Mouse (Mus musculus): Measurements from ENCODE around the gene Prkacb. TPM values are rescaled to one million over a fixed set of nuclear protein-coding genes. Genes with fewer than 3 reads are reported as not detected.

The Prkacb gene
- polyA plus RNA-seq, 1 experiment = 26.1 TPM

- peak overlapping the region; percentile 35 for H3K4me3 ChIP-seq (replicated peaks; ENCODE audit: extremely low read depth, low read depth, low read length)
- TF ChIP-seq CTCF (IDR thresholded peaks at IDR 0.05; ENCODE audit: insufficient read depth, low read length) (no peak), POLR2A (IDR thresholded peaks at IDR 0.05; ENCODE audit: borderline replicate concordance, extremely low read depth, low read depth, low read length) (no peak)
- 31% methylated on average over 13 of the region's 13 CpGs for WGBS
- H3K4me1 ChIP-seq (ENCODE audit: control insufficient read depth, insufficient read depth, low read length) = peaks cover 7% of the 10 kb centered on the region
- peak; percentile 12 for DNase-seq
Measured at GRCm38 (mm10) chr3:146682140-146682651, 130.6 kb downstream of the Prkacb start.

GRCm38 (mm10) chr3:146681696-146682095, 131.1 kb downstream of the Prkacb start:
- 49% methylated on average over 8 of the region's 8 CpGs for WGBS
- no peak overlapping the region for H3K4me3 ChIP-seq (replicated peaks; ENCODE audit: extremely low read depth, low read depth, low read length)
- TF ChIP-seq POLR2A (IDR thresholded peaks at IDR 0.05; ENCODE audit: borderline replicate concordance, extremely low read depth, low read depth, low read length) (no peak), CTCF (IDR thresholded peaks at IDR 0.05; ENCODE audit: insufficient read depth, low read length) (no peak)
- H3K4me1 ChIP-seq (ENCODE audit: control insufficient read depth, insufficient read depth, low read length) = peaks cover 7% of the 10 kb centered on the region
- no peak for DNase-seq

GRCm38 (mm10) chr3:146680625-146681024, 132.2 kb downstream of the Prkacb start:
- TF ChIP-seq CTCF (IDR thresholded peaks at IDR 0.05; ENCODE audit: insufficient read depth, low read length) = no peak
- TF ChIP-seq POLR2A (IDR thresholded peaks at IDR 0.05; ENCODE audit: borderline replicate concordance, extremely low read depth, low read depth, low read length) = no peak
- Histone ChIP-seq H3K4me1 (ENCODE audit: control insufficient read depth, insufficient read depth, low read length) (peaks cover 7% of the 10 kb centered on the region), H3K4me3 (replicated peaks; ENCODE audit: extremely low read depth, low read depth, low read length) (no peak overlapping the region)
- WGBS = 90% methylated on average over 13 of the region's 13 CpGs
- DNase-seq = no peak

GRCm38 (mm10) chr3:146679646-146680045, 133.1 kb downstream of the Prkacb start:
- 92% methylated on average over 16 of the region's 16 CpGs for WGBS
- no peak for DNase-seq
- Histone ChIP-seq H3K4me3 (replicated peaks; ENCODE audit: extremely low read depth, low read depth, low read length) (no peak overlapping the region), H3K4me1 (ENCODE audit: control insufficient read depth, insufficient read depth, low read length) (peaks cover under 1% of the 10 kb centered on the region; the same call in 1 of the 2 replicates)
- TF ChIP-seq CTCF (IDR thresholded peaks at IDR 0.05; ENCODE audit: insufficient read depth, low read length) = no peak
- TF ChIP-seq POLR2A (IDR thresholded peaks at IDR 0.05; ENCODE audit: borderline replicate concordance, extremely low read depth, low read depth, low read length) = no peak

Other genes with a start within 250 kb of the Prkacb start
- gene Uox, start 242.6 kb downstream of the Prkacb start, polyA plus RNA-seq (2012; rRNA removed) = 0.40 and 0.82 TPM in 2 replicates
- 0.04 TPM in 1 of 2 replicates, not detected in the other for gene Dnase2b, start 197.4 kb downstream of the Prkacb start, polyA plus RNA-seq (2012; rRNA removed)
- gene 4930503B20Rik, start 161.7 kb downstream of the Prkacb start, polyA plus RNA-seq (2012; rRNA removed) = not detected in 2 replicates
- gene Samd13, start 127.4 kb downstream of the Prkacb start, polyA plus RNA-seq (2012; rRNA removed) = 0.11 and 0.17 TPM in 2 replicates
- gene Ttll7, start 39.4 kb upstream of the Prkacb start, polyA plus RNA-seq (2012; rRNA removed) = 7.0 and 9.2 TPM in 2 replicates

Measured in lung, adult 2 months (tissue).